Mouse (Mus musculus) cerebellum, adult (tissue): ENCODE results near the gene Brinp3.

ENCODE experiments used
- ATAC-seq: cut with Nextera tagmentation; 2 replicates; pipeline ENCODE4 v1.9.2; 2017; ENCODE audit warnings: mild to moderate bottlenecking, moderate library complexity, mixed read lengths; ENCODE audit not compliant: insufficient number of reproducible peaks, low FRiP score, low TSS enrichment

Gene Brinp3

DNA sequence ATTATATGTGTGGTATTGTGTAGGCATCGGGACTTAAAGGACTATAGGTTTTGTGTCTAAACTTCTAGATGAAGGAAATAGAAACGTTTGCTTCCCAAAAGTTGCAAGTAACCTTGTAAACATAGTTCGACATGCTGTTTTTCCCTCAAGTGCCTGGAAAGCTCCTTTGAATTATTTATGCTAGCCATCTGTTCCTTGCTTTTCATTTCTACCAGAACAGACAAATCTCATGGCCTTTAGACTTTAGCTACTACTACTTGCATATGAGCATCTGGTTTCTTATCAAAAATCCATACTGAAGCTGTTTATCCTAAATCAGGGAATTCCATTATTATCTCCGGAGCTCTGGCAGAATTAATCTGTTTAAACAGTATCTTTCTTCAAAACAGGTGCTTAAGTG, 288.7 kb downstream of the Brinp3 start:
- ATAC-seq: no peak

GRCm38 (mm10) chr1:146787236-146787635, 292.7 kb downstream of the Brinp3 start:
- no peak for ATAC-seq

- 0 out of 2 replicates have a peak, but pooled peaks have one; percentile 6 for ATAC-seq
Measured at GRCm38 (mm10) chr1:146792826-146793225, 298.3 kb downstream of the Brinp3 start.

DNA sequence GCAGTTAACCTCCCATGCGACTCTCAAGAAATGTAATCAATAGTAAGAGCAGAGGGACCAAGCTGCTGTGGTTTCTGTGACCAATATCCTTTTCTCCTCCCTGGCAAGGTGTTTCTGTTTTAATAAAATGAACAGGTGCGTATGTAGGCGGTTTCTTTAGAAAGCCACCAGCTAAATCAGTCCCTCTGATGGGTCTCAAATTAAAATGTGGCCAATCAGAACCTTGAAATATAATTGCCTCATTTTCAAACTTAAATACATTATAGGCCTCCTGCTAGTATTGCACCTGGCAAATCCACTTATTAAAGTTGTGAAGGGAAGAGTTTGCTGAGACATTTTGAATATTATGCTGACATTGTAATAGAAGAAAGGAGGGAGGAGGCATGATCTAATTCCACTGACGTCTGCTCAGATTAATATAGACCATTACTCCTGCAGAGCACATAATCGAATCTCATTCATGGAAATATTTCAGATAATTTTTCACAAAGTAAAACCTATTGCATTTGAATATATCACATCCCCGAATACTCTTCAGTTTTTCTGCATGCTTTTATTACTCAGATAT, 305.5 kb downstream of the Brinp3 start:
- peak; percentile 47 for ATAC-seq

- peak; percentile 91 for ATAC-seq
Measured at GRCm38 (mm10) chr1:146801821-146802220, 307.3 kb downstream of the Brinp3 start.

GRCm38 (mm10) chr1:146807765-146808164, 313.2 kb downstream of the Brinp3 start:
- no peak for ATAC-seq

DNA sequence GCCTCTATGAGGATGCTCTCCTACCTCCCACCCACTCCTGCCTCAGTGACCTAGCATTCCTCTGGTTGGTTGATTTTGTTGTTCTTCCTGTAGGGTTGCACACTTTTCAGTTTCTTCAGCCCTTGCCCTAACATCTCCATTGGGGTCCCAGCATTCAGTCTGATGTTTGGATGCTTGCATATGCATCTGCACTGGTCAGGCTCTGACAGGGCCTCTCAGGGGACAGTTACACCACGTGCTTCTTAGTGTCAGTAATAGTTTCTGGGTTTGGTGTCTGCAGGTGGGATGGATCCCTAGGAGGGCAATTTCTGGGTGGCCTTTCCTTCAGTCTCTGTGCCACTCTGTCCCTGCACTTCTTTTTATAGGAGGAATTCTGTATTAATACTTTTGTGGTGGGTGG, 339.3 kb downstream of the Brinp3 start:
- ATAC-seq: no peak

DNA sequence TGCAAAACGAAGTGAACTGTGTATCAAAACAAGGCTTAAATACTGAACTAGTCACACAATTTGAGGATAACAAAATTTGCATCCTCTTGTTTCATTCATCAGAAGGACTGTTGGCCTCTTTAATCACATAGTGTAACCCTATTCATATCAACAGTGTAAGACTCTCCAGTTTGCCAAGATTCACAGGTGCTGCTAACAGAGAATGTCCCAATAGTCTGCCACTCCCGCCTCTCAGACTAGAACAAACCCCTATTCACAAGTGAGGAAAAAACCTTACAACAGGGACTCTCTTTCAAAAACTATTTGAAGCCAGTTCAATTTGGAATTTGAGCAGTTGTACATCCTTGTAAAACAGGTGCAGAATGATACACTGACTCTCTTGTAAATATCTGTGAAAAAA, 349.5 kb downstream of the Brinp3 start:
- ATAC-seq: peak; percentile 84

DNA sequence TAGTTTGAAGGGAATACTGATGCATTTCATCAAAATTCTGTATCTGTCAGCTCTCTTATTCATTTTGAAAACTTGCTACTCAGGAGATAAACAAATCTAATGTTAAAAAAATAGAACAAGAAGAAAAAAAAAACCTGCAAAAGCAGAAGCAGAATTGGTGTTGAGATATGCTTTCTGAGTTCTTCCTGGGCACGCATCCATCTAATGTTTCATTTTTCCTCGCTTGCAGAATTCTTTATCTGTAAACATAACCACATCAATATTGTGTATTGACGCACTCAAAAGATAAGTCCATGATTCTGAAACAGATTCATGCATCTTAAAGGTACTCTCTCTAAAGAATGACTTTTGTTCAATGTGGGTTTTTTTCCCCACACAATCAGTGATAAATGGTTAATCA, 354.3 kb downstream of the Brinp3 start:
- no peak for ATAC-seq

DNA sequence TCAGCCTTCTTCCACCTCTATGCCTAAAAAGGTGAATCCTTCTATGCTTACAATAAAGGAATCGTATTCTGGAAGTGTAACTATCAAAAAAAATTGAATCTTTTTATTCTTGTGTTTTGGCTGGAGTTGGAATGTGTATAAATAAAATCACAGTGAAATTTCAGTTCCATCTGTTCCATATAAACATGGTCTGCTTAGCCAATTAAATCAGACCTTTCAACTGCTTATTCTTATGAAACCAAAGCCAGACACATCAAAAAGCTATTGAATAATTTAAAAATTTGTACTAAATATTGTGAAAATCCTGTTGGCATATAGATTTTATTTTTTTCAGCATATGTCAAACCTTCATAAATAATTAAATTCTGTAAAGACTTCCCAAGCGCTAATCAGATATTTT, 355.6 kb downstream of the Brinp3 start:
- ATAC-seq: no peak

DNA sequence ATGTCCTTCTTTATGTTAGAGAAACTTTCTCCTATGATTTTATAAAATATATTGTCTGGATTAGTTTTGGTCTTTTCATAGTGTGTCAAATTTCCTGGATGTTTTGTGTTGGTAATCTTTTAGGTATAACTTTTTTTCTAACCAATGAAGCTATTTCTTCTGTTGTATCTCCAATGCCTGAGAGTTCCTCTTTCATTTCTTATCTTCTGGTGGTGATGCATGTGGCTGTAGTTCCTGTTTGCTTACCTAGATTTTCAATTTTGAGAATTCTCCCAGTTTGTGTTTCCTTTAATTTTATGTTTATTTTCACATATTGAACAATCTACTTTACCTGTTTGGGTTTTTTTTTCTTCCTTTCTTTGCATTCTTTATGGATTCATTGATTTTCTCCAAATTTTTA, 404.1 kb downstream of the Brinp3 start:
- ATAC-seq: no peak

- no peak for ATAC-seq
Measured at GRCm38 (mm10) chr1:146901691-146902090, 407.1 kb downstream of the Brinp3 start.

- no peak for ATAC-seq
Measured at GRCm38 (mm10) chr1:146939463-146940389, 445.2 kb downstream of the Brinp3 start.
